Mouse (Mus musculus) heart, adult 10 weeks (tissue): Measurements from ENCODE around the gene Eps15. TPM values are rescaled to one million over a fixed set of nuclear protein-coding genes. Genes with fewer than 3 reads are reported as not detected.

Experiments
- polyA plus RNA-seq: library from polyadenylated mRNA; stranded (reverse); fragments of 350-450 nt; fragmentation: Illumina TruSeq; extraction: RNeasy Lipid Tissue Mini Kit (QIAGEN cat#74804); gene quantifications from one replicate; pipeline ENCODE4 v1.2.3, GENCODE M21; 2014; ENCODE audit warnings: low read depth, low replicate concordance

The Eps15 gene
- polyA plus RNA-seq = 28.1 TPM

GRCm38 (mm10) chr4:109279689-109280458 lies at the start of gene Eps15:
Eps15 (plus strand) TSS chr4:109280268.

GRCm38 (mm10) chr4:109234185-109234584 lies 45.9 kb upstream of the Eps15 start, which contains the start of gene Calr4:
Calr4 (plus strand) TSS chr4:109234485.

GRCm38 (mm10) chr4:109406486-109407175 lies 126.6 kb downstream of the Eps15 start, which contains the start of gene Ttc39a:
Ttc39a (plus strand) TSS chr4:109406623.

Other genes starting within 250 kb of the Eps15 start
- gene Osbpl9, start 78.0 kb upstream of the Eps15 start, polyA plus RNA-seq = 73.9 TPM
- not detected for gene Calr4, start 45.8 kb upstream of the Eps15 start, polyA plus RNA-seq
- gene Ttc39a, start 126.4 kb downstream of the Eps15 start, polyA plus RNA-seq = 2.4 TPM
- 128 TPM for gene Rnf11, start 204.5 kb downstream of the Eps15 start, polyA plus RNA-seq